Mouse (Mus musculus): Measurements from ENCODE around the gene Disp2. TPM values are rescaled to one million over a fixed set of nuclear protein-coding genes. Genes with fewer than 3 reads are reported as not detected.

Gene Disp2
- polyA plus RNA-seq, 1 experiment = 0.06 TPM

DNA sequence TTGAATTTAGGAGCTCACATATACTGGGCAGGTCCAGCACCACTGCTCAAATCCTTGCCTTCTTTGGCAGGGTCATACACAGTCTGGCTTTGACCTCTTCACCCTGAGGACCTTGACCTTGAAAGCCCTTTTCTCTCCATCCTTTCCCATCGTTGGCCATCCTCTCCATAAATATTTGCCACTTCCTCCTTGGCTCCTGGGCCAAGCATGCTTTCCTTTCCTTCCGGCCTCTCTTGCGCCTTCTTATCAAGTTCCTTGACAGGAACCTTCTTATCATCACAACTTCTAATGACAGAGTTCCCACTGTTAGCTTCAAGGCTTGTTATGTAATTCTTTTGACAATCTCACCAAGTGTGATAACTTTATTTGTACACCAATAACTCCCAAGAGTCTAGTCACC lies 25.6 kb downstream of the Disp2 start:
- no peak overlapping the region for H3K4me2 ChIP-seq (ENCODE audit: low read depth)
- no peaks in the 10 kb centered on the region for H3K79me2 ChIP-seq (ENCODE audit: control insufficient read depth, insufficient read depth)
- no peaks in the 10 kb centered on the region for H3K27me3 ChIP-seq (ENCODE audit: control insufficient read depth, insufficient read depth, insufficient read length)
- no peak overlapping the region for H3ac ChIP-seq (ENCODE audit: control insufficient read depth, insufficient read length)
- H3K4me3 ChIP-seq = no peak overlapping the region
- TF ChIP-seq POLR2AphosphoS2 (IDR thresholded peaks at IDR 0.05; ENCODE audit: insufficient read length, low read depth) (no peak), MYOG (IDR thresholded peaks at IDR 0.05; ENCODE audit: control insufficient read depth in 1 of 3, insufficient read depth in 1 of 3, insufficient read length in 2 of 3, low read depth in 2 of 3) (no peak)
- no peaks in the 10 kb centered on the region for H3K36me3 ChIP-seq (ENCODE audit: control insufficient read depth, insufficient read depth)

DNA sequence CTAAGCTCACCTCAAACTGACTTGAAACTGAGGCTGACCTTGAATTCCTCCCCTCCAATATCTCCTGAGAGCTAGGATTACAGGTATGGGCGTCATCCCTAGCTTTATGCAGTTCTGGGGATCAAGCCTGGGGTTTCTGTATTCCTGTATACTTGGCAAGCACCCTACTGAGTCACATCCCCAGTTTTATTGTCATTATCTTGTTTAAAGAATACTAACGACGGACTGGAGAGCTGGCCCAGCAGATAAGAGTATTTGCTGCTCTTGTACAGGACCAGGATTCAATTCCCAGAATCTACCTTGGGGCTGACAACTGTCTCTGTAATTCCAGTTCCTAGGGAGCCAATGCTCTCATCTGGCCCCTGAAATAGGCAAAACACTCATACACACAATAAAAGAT lies 26.2 kb downstream of the Disp2 start:
- H3ac ChIP-seq (ENCODE audit: control insufficient read depth, insufficient read length) = no peak overlapping the region
- no peaks in the 10 kb centered on the region for H3K36me3 ChIP-seq (ENCODE audit: control insufficient read depth, insufficient read depth)
- H3K4me3 ChIP-seq = no peak overlapping the region
- TF ChIP-seq CEBPB (IDR thresholded peaks at IDR 0.05; ENCODE audit: insufficient read depth, poor library complexity, severe bottlenecking) (no peak), SRF (IDR thresholded peaks at IDR 0.05; ENCODE audit: control insufficient read depth, insufficient read length, low read depth) (no peak), TCF12 (IDR thresholded peaks at IDR 0.05; ENCODE audit: insufficient read depth, poor library complexity, severe bottlenecking) (no peak), POLR2A (IDR thresholded peaks at IDR 0.05; ENCODE audit: insufficient read length, low read depth) (no peak), E2F4 (IDR thresholded peaks at IDR 0.05; ENCODE audit: insufficient read depth) (no peak), MAX (IDR thresholded peaks at IDR 0.05; ENCODE audit: low read depth) (no peak), POLR2AphosphoS2 (IDR thresholded peaks at IDR 0.05; ENCODE audit: insufficient read length, low read depth) (no peak), MYOG (IDR thresholded peaks at IDR 0.05; ENCODE audit: control insufficient read depth in 1 of 3, insufficient read depth in 1 of 3, insufficient read length in 2 of 3, low read depth in 2 of 3) (no peak), TCF3 (IDR thresholded peaks at IDR 0.05; ENCODE audit: insufficient read length, low read depth) (no peak), MYOD1 (IDR thresholded peaks at IDR 0.05; ENCODE audit: control insufficient read depth in 1 of 3, insufficient read length in 2 of 3, low read depth in 2 of 3) (no peak), REST (IDR thresholded peaks at IDR 0.05; ENCODE audit: insufficient read depth, insufficient read length) (no peak), USF1 (IDR thresholded peaks at IDR 0.05; ENCODE audit: low read depth) (no peak)
- H3K79me2 ChIP-seq (ENCODE audit: control insufficient read depth, insufficient read depth) = no peaks in the 10 kb centered on the region
- no peaks in the 10 kb centered on the region for H3K27me3 ChIP-seq (ENCODE audit: control insufficient read depth, insufficient read depth, insufficient read length)
- H3K4me2 ChIP-seq (ENCODE audit: low read depth) = no peak overlapping the region

DNA sequence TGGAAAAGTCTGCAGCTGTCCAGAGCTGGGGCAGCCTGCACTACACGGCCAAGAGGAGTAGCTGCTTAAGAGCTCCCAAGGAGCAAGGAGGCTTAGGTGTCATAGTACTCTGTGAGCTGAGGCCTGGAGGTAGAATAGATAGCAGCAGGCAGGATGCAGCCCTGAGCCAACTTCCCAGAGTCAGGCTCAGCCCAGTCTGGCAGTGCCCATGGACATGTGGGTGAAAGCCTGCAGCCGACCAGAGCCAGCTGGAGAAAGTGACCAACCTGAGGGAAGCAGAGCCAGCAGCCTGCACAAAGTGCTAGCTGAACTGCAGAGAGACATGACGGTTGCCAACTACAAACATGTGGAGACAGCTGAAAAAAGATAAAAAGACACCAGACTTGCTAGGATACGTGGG lies 27.3 kb downstream of the Disp2 start:
- TF ChIP-seq SRF (IDR thresholded peaks at IDR 0.05; ENCODE audit: control insufficient read depth, insufficient read length, low read depth) (no peak), TCF3 (IDR thresholded peaks at IDR 0.05; ENCODE audit: insufficient read length, low read depth) (no peak), POLR2A (IDR thresholded peaks at IDR 0.05; ENCODE audit: insufficient read length, low read depth) (no peak), CEBPB (IDR thresholded peaks at IDR 0.05; ENCODE audit: insufficient read depth, poor library complexity, severe bottlenecking) (no peak), E2F4 (IDR thresholded peaks at IDR 0.05; ENCODE audit: insufficient read depth) (no peak), MYOD1 (IDR thresholded peaks at IDR 0.05; ENCODE audit: control insufficient read depth in 1 of 3, insufficient read length in 2 of 3, low read depth in 2 of 3) (no peak), REST (IDR thresholded peaks at IDR 0.05; ENCODE audit: insufficient read depth, insufficient read length) (no peak), TCF12 (IDR thresholded peaks at IDR 0.05; ENCODE audit: insufficient read depth, poor library complexity, severe bottlenecking) (no peak), POLR2AphosphoS2 (IDR thresholded peaks at IDR 0.05; ENCODE audit: insufficient read length, low read depth) (no peak), USF1 (IDR thresholded peaks at IDR 0.05; ENCODE audit: low read depth) (no peak), MAX (IDR thresholded peaks at IDR 0.05; ENCODE audit: low read depth) (no peak), MYOG (IDR thresholded peaks at IDR 0.05; ENCODE audit: control insufficient read depth in 1 of 3, insufficient read depth in 1 of 3, insufficient read length in 2 of 3, low read depth in 2 of 3) (no peak)
- no peaks in the 10 kb centered on the region for H3K36me3 ChIP-seq (ENCODE audit: control insufficient read depth, insufficient read depth)
- no peak overlapping the region for H3ac ChIP-seq (ENCODE audit: control insufficient read depth, insufficient read length)
- no peak overlapping the region for H3K4me2 ChIP-seq (ENCODE audit: low read depth)
- no peak overlapping the region for H3K4me3 ChIP-seq
- no peaks in the 10 kb centered on the region for H3K79me2 ChIP-seq (ENCODE audit: control insufficient read depth, insufficient read depth)
- H3K27me3 ChIP-seq (ENCODE audit: control insufficient read depth, insufficient read depth, insufficient read length) = no peaks in the 10 kb centered on the region

DNA sequence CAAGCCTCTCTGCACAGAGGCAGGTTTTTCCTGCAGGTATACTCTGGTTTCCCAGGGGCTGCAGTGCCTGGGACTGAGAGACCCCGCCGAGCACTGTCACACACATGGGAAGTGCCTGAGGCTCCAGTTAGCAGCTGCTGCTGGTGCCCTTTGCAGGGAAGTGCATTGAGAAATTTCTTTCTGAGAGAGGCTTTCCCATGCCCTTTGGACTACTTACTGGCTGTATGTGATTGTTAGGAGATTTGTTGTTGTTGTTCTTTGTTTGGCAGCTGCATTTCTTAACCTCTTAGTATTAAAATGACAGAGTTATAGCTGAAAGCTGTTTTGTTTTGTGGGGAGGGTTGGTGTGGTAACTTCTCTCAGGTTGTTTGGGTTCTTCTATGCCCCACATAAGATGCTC lies 31.3 kb downstream of the Disp2 start:
- no peak overlapping the region for H3ac ChIP-seq (ENCODE audit: control insufficient read depth, insufficient read length)
- TF ChIP-seq MYOG (IDR thresholded peaks at IDR 0.05; ENCODE audit: control insufficient read depth in 1 of 3, insufficient read depth in 1 of 3, insufficient read length in 2 of 3, low read depth in 2 of 3) (no peak), POLR2AphosphoS2 (IDR thresholded peaks at IDR 0.05; ENCODE audit: insufficient read length, low read depth) (no peak), MYOD1 (IDR thresholded peaks at IDR 0.05; ENCODE audit: control insufficient read depth in 1 of 3, insufficient read length in 2 of 3, low read depth in 2 of 3) (no peak), TCF12 (IDR thresholded peaks at IDR 0.05; ENCODE audit: insufficient read depth, poor library complexity, severe bottlenecking) (no peak), SRF (IDR thresholded peaks at IDR 0.05; ENCODE audit: control insufficient read depth, insufficient read length, low read depth) (no peak), E2F4 (IDR thresholded peaks at IDR 0.05; ENCODE audit: insufficient read depth) (no peak), MAX (IDR thresholded peaks at IDR 0.05; ENCODE audit: low read depth) (no peak), TCF3 (IDR thresholded peaks at IDR 0.05; ENCODE audit: insufficient read length, low read depth) (no peak), POLR2A (IDR thresholded peaks at IDR 0.05; ENCODE audit: insufficient read length, low read depth) (no peak), CEBPB (IDR thresholded peaks at IDR 0.05; ENCODE audit: insufficient read depth, poor library complexity, severe bottlenecking) (no peak), REST (IDR thresholded peaks at IDR 0.05; ENCODE audit: insufficient read depth, insufficient read length) (no peak), USF1 (IDR thresholded peaks at IDR 0.05; ENCODE audit: low read depth) (no peak)

DNA sequence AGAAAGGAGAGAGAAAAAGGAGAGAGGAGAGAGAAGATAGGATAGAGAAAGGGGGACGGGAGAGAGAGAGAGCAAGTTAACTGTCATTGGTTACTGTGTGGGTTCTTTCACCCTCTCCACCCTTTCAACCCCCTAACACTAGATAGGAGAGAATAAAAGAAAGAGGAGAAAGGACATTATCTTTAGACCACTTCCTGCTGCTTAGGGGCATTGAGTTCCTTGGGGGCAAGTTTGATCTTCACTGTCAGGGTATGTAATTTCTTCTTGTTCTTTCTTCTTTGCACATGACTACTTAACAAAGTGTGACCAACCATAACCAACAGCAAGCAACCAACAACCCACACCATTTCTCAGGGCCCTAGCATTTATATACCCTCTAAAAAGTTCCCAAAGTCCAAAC lies 33.2 kb downstream of the Disp2 start:
- H3K4me3 ChIP-seq = no peak overlapping the region
- no peaks in the 10 kb centered on the region for H3K36me3 ChIP-seq (ENCODE audit: control insufficient read depth, insufficient read depth)
- no peak overlapping the region for H3ac ChIP-seq (ENCODE audit: control insufficient read depth, insufficient read length)
- no peak for TF ChIP-seq POLR2A (IDR thresholded peaks at IDR 0.05; ENCODE audit: insufficient read length, low read depth)
- no peak for TF ChIP-seq TCF12 (IDR thresholded peaks at IDR 0.05; ENCODE audit: insufficient read depth, poor library complexity, severe bottlenecking)
- no peak overlapping the region for H3K4me2 ChIP-seq (ENCODE audit: low read depth)
- no peaks in the 10 kb centered on the region for H3K27me3 ChIP-seq (ENCODE audit: control insufficient read depth, insufficient read depth, insufficient read length)
- peaks cover 6% of the 10 kb centered on the region for H3K79me2 ChIP-seq (ENCODE audit: control insufficient read depth, insufficient read depth)

More for the DNA sequence above, 31.3 kb downstream of the Disp2 start:
- Histone ChIP-seq H3K79me2 (ENCODE audit: control insufficient read depth, insufficient read depth) (peaks cover 6% of the 10 kb centered on the region), H3K4me2 (ENCODE audit: low read depth) (no peak overlapping the region), H3K36me3 (ENCODE audit: control insufficient read depth, insufficient read depth) (no peaks in the 10 kb centered on the region), H3K4me3 (no peak overlapping the region), H3K27me3 (ENCODE audit: control insufficient read depth, insufficient read depth, insufficient read length) (no peaks in the 10 kb centered on the region)

Data from myocyte (in vitro differentiated cells).